Mouse (Mus musculus): ENCODE measurements around the gene Optc.

DNA sequence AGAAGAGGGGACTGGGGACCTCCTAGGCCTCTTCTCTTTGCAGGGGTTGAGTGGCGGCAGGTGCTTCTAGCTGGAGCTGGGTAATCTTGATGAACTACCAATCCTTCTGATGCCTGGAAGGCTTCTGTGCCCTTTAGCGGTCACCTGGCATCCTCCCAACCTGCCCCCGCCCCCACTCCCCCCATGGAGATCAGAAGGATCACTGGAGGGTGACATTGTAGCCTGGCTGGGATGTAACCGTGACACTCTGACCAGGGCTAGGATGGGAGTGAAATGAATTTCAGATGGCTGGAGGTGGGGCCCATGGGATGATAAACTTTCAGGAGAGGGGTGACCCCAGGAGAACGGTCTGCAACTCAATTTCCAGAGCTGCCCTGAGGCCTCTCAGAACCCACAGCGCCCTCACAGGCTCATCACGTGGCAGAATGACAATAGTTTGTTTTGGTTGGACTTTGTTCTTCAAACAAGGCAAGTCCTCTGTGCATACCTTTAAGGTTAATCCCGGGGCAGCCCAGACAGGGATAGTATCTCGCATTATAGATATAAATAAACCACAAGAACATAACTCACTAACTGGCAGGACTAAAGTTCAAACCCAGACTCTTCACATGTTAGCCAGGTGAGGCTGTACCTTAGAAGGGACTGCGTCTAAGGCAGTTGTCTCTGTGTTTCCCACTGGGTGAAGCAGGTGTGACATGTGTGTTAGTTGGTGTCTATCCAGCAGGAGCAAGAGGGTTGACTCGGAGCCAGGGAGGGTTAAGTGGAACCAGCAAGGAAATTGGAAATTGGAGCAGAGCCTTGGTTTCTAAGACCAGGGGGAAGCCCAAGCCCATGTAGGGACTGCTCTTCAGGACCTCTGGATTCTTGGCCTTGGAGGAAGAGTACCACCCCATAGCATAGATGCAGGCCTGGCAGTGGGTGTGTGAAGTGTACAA, 25.2 kb downstream of the Optc start:
- TF ChIP-seq CTCF (IDR thresholded peaks at IDR 0.05; ENCODE audit: low read depth) (no peak), EP300 (optimal IDR thresholded peaks at IDR 0.05) (no peak)

All from stomach, postnatal 0 days (tissue).